Mouse (Mus musculus) spleen, postnatal 36 days (tissue): ENCODE data around the gene Cct3.
"Not testable (repeated sequence)": the region's sequence is repeated elsewhere in the genome, so short reads cannot be mapped to it uniquely, and the experiment has no call there.

ENCODE experiments used
- DNase-seq, 2 experiments: peaks; one replicate each; pipeline ENCODE4 v3.0.0; 2022; ENCODE audit warnings: low spot score in 2 of 2, mixed read lengths in 1 of 2

Gene Cct3

DNA sequence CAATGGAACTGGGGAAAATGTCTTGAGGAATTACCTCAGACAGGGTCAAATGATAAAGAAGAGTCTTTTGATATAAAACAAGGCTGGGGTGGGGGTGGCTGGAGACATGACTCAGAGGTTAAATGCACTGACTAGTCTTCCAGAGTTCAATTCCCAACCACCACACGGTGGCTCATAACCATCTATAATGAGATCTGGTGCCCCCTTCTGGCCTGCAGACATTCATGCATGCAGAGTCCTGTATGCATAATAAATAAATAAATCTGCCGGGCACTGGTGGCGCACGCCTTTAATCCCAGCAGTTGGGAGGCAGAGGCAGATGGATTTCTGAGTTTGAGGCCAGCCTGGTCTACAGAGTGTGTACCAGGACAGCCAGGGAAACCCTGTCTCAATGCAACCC lies 4.9 kb upstream of the Cct3 start:
- peak; percentile 6 to 27 for DNase-seq

DNA sequence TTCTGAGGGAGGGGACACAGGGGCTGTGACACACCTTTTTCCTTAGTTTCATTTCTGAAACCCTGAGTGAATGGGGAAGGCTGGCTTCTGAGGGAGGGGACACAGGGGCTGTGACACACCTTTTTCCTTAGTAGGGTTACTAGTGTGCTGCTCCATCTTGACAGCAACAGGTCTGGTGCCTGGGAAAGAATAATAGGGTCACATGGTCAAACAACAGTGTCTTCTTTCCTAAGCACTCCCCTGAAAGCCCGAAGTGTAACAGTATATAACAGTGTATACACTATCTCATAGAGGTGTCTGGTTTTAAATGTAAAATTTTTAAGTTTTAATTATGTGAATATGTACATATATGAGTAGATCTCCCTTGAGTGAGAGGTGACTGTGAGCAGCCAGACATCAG lies 1.6 kb upstream of the Cct3 start:
- DNase-seq: not testable (repeated sequence)

DNA sequence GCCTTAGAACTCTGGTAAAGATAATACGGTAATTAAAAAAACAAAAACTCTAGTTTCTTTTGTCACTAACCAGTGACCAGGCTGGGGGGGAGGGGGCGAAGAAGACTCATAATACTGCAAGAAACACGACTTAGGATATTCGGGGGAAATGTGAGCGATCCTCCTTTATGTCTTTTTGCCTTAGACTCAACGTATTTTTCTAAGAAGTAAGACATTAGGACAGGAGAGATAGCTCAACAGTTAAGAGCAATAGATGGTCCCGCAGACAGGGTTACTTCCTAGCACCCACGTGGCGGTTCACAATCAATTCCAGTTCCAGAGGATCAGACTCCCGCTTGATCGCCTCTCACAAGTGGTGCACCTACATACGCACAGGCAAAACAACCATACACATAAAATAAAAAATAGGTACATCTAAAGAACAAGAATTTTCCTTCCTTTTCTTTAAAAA lies 781 bp upstream of the Cct3 start:
- no peak for DNase-seq

DNA sequence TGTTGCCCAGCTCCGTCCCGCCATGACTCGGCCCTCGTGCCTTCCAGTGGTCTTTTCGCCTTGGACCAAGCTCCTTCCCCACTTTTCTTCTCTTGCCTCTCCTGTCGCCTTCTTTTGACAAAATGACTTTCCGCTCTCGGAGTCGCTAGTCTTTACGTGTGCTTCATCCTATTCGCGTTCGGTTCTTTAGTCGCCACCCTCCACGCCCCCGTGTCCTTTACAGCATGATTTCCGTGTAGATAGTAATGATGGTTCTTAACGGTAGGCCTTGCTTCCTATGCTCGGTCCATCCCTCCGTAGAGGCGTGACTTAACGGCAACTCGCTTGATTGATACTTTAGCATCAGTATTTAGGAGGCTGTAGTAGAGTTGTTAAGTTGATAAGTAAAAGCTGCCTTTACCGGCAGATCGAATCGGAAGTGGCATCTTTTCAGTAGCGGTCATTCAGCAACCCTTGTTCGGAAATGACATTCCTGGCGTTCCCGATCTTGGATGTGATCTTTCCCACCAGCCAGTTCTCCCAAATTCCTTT lies 470 bp downstream of the Cct3 start:
- peak; percentile 8 to 22 for DNase-seq

DNA sequence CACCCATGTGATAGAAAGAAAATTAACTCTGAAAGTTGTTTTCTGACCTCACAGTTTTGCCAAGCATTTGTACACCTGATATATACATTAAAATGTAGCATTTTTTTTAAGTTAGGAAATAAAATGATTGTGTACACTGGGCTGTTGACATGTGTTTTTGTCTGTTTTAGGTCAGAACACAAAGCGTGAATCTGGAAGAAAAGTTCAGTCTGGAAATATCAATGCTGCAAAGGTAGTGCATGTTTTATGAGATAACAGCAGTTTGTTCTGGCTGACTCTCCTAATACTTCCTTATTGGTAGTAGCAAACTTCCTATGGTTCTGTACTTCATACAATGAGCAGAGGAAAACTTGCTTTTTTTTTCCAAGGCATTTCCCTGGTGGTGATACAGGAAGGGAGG lies 2.3 kb downstream of the Cct3 start:
- no peak for DNase-seq

DNA sequence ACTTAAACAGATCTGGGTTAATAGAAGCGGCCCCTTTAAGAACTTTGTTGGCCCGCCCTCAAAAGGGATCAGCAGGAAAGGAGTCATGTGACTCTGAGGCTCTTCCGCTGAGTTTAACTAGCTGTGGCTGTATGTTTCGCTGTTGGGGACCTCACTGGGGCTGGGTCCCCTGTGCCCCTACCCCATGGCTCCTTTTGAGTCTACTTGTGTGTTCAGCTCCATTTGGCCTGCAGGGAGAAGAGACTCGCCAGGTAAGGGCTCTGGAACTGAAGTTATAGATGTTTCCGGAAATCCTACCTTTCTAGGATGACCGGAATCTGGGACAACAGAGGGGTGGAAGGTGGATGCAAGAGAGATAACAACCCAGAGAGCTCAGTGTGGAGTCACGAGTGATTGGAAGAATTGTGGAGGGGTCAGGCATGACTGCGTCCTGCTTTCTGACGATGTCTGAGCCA lies 28.1 kb downstream of the Cct3 start, which contains the start of gene Glmp:
Glmp (plus strand) TSS at position 73 of the 455 bp plus-strand sequence.
- peak; percentile 53 to 68 for DNase-seq

DNA sequence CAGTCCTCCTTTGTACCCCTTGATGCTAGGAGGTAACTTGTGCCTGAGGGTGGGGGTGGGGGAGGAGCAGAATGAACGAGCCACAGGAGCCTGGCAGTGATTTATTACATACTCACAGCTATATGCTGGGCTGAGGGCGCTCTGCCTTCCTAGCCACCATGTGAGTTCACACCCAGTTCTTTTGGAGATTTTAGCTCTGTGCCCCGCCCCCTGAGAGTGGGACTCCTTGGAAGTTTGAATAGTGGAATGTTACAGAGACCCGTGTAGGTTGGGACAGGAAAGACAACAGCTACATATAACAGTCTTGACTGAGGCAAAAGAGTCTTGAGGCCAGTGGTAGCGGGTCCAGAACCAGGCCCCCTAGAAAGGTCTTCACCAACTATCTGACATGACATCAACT lies 32.0 kb downstream of the Cct3 start:
- DNase-seq: no peak

DNA sequence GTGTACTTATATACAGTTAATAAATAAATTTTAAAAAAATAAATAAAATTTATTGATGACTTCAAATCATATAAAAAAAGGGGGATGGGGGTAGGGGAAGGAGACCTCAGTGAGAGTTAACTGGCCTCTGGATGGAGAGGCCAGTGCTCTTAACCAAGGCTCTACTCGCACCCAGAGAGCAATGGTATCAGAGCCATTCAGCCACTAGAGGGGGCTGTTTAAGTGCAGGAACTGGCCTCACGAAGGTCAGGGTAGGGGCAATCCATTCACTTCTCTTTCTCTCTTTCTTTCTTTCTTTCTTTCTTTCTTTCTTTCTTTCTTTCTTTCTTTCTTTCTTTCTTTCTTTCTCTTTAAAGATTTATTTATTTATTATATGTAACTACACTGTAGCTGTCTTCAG lies 34.4 kb downstream of the Cct3 start:
- DNase-seq: peak; percentile 54 to 61

DNA sequence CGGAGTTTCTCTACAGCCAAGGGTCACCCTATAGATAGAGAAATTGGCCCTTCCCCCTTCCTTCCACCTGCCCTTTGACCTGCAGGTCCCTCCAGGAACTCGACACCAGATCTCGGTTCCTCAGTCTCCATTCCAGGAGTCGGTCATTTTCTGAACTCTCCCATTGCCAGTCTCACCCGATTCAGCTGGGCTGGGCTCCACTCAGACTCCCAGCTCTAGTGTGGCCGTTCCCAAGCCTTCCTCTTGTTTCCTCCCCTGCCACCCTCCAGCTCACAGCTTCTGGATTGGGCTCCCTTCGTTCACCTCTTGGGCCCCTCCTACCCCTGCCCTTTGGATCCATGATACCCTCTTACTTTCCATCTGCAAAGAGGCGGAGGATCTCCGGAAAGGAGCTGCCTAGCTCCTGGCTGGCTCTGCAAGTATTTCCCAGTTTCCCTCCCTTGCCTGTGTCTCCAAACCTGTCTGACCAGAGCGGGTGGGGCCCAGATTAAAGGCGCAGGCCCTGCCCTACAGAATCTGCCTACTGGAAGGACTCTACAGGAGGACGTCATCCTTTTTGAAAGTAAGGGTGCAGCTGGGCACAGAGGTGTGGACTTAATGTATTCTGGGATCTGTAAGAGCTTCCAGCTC lies 37.2 kb downstream of the Cct3 start:
- DNase-seq: no peak

DNA sequence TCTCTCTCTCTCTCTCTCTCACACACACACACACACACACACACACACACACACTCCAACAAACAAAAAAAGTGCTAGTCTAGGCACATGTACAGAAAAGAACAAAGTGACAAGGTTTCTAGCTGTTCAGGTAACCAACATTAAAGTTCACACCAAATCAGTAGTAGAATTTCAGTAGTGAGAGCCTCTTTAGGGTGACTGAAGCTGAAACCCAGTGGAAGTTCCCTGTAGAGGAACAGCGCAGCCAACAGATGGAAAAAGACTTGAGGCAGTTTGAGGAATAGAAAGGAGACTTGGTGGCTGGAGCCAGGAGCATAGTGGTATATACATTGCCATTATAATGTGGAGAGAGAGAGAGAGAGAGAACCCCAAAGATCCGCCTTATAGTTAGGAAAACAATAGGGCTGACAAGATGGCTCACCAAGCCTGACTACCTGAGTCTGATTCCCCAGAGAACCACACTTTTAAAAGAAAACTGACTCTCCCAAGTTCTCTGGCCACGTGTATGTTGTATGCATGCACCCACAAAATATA lies 38.1 kb downstream of the Cct3 start:
- DNase-seq: no peak

DNA sequence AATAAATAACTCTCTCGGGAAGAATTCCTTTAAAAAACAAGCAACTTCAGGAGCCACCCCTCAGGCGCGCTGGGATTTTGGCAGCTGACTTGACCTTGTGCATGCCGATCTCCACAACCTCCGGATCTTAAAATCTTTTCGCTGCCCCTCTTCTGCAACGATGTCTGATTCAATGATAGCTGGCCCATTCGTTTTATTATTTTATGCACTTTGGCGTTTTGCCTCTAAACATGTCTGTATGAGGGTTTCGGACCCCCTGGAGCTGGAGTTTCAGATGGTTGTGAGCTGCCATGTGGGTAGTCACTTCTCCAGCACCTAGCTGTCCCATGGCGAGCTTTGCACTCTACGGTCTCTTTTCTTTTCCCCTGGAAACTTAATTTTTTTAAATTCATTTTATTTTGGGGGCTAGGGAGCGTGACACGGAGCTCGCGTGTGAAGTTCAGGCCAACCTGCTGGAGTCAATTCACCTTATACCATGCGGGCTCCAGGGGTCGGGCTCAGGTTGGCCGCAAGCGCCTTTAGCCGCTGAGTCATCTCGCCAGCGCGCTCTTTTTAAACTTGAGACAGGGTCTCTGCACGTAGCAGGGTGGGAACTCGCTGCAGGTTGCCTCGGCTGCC lies 38.6 kb downstream of the Cct3 start:
- DNase-seq: no peak

DNA sequence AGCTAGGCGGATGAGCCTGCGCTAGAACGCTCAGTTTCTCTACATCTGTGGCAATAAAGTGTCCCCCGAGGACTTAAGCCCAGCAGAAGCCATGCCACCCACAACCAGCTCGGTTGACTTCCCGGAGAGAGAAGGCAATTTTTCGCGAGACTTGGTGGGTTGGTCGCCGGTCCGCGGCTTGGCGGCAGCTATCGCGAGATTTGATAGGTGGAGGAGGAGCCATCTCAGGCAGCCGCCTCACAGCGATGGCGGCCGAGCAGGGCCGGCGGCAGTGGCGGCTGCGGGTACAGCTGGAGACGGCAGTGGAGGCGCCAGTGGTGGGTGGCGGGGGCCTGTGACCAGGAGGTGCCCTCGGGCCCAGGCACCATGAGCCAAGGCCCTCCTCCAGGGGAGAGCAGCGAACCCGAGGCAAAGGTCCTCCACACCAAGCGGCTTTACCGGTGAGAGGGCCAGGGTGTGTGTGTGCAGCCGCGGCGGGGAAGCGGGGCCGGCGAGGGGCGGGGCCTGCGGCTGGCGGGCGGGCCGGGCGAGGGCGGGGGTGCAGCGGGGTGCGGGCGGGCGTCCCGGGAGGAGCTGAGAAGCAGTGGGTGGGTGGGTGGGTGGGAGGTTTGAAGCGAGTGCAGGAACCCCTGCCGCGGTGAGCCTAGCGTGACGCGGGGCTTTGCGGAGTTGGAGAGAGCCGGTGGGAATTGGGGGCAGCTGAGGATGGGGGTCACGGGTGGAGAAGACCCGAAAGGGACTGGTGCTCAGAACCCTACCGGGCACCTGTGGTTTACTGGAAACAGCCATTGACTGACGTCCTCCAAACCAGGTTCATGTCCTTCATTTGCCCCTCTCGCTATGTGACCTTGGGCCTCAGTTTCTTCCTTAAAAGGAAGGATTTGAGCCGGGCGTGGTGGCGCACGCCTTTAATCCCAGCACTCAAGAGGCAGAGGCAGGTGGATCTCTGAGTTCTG lies 39.4 kb downstream of the Cct3 start, which contains the start of the genes Tmem79 and Smg5:
Tmem79 (minus strand) TSS at position 91 of the 956 bp plus-strand sequence.
Smg5 (plus strand) TSS at position 203 of the 956 bp plus-strand sequence.
- DNase-seq: peak; percentile 95 to 97

DNA sequence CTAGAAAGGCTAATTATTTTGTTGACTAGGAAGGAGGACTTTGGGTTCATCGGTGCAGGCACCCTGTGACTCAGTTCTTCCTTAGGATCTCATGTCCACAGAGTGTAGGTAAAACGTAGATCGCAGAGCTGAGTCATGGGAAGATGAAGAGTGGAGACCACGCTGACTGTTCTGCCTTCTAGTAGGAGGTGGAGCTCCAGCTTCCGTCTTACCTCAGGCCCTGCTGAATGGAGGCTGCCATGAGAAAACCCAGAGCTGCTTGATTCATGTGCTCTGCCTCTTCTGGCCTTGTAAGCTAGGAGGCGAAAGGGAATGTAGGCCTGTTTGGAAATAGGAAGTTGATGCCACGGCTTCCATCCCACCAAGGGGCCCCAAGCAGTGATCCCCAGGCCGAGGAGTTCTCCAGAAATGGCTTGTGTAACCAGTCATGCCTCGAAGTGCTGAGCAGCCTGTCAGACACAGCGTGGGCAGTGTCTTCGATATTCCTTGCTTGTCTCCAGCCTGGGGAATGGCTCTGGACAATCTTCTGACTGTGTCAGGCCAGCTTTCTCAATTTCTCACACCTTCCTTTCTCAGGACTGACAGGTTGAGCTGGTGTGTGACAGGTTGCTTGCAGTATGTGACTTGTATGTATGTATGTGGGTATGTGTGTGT lies 40.6 kb downstream of the Cct3 start:
- DNase-seq: no peak

DNA sequence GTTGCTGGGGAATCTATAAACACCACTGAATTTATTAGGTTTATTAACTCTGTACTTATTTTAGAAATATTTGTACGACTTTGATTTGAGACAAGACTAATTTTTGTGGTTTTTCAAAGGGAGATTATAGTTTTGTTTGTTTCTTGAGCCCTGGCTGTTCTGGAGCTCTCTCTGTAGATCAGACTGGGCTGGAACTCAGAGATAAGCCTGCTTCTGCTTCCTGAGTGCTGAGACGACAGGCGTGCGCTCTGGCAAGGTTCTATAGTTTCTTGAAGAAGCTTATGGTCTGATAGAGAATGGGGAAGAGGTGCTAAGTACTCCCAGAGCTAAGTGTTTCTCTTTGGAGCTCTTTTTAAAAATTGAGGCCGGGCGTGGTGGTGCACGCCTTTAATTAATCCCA lies 41.4 kb downstream of the Cct3 start:
- no peak for DNase-seq

DNA sequence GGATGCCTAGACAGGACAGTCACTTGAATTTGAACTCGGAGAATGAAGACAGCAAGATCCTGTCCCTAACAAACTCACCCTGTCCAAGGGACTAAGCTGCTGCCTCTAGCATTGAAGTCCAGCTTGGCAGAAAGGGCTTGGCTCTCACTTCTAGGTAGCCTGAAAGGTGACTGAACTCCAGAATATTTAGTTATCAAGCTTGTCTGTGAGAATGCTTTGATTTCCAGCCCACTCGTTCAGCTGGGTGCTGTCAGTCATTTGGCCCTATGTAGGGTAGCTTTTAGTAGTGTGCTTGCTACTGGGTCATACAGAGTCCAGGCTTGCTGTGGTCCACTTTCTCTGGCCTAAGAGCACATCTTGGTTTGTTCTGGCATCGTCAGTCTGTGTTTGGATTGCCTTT lies 42.1 kb downstream of the Cct3 start:
- no peak for DNase-seq

DNA sequence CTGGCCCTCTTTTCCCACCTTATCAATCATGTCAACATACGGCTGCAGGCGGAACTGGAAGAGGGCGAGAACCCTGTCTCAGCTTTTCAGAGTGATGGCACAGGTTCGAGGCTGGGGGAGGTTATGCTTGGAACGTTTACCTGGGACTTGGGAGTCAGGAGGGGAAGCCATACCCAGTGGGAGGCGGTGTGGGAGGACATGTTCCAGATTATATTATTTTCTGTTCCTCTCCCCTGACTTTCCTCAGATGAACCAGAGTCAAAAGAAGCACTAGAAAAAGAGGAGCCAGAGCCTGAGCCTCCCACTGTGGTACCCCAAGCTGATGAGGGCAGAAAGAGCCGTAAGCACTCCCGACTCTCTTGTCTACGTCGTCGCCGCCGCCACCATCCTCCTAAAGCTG lies 53.8 kb downstream of the Cct3 start:
- no peak for DNase-seq

DNA sequence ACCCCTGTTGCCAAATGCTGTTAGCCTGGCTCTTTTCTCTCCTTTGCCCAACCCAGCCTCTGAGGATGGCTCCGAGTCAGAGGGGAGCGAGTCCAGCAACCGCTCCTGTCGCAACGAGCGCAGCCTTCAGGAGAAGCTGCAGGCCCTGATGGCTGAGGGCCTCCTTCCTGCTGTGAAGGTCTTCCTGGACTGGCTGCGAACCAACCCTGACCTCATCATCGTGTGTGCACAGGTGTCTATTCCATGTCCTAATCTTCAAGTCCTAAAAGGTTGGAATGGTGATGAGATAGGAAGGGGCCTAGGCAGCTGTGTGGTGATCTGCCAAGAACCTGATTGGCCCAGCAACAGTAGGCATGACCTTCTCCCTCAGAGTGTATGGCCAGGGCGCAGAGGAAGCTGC lies 56.0 kb downstream of the Cct3 start:
- DNase-seq: no peak

DNA sequence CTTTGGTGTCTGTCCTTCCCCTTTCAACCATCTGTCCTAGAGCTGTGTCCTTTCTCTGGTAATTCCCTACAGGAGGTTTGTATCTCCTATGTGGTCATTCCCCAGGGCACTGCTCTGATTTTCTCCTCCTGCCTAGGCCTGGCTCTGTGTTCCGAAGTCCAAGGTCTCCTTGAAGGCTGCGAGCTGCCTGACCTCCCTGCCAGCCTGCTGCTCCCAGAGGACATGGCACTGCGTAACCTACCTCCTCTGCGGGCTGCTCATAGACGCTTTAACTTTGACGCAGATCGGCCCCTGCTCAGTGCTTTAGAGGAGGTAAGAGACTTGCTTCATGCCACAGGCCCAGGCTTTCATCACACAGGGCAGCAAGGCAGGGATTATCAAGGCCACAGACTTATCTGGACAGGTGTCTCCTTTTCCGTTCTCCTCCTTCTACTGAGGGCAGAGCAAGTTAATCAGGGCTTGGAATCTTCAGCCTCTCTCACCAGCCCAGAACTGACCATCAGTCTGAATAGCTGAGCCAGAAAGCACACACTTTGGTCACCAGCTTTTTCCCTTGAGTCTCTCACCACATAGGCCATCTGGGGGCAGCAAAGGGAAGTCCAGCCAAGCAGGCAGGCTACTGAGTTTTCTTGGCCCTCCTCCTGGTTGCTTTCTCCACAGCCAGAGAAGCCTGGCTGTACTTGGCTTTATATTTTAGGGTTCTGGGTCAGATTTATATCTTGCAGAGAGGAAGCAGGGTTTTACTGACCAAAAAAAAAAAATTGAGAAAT lies 57.7 kb downstream of the Cct3 start:
- no peak for DNase-seq

DNA sequence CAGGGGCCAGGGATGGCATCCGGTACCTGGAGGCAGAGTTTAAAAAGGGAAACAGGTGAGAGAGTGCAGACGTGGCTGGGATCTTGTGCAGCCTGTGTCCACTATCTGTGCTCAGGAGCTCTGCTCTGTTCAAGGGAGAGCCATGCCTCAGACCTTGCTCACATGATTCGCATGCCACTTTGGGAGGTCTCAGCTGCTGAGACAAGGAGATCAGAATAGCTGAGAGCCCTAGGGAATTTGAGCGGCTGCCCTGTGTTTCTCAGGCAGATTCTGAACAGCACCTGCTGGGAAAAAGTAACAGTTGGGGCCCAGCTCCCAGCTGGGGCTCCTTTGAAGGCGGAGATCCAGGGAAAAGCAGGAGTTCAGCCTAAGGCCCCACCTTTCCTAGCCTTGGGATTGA lies 62.7 kb downstream of the Cct3 start:
- no peak for DNase-seq

DNA sequence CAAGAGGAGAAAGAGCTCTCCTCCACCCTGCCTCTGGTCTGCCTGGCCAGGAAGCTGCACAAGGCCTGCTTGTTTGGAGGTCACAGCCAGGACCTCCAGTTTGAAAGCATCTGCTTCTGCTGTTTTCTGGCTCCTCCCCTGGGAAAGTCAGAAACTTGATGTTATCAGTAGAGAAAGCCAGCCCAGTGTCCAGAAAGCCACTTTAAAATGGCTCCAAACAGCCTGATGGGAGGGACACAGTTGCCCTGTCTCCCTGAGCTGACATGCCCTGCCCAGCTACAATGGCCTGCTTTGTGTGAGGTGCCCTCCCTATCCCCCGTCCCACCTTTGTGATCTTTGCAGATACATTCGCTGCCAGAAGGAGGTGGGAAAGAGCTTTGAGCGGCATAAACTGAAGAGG lies 63.1 kb downstream of the Cct3 start:
- DNase-seq: no peak
